Mouse (Mus musculus) mouse trophoblast stem cell (cell line): ENCODE measurements at regions not wholly inside any gene's neighbourhood (a gene's known extent, or its start where the extent isn't known, plus 50 kb on each side); places are given as distances from the start of the nearest gene placed in this dataset.

ENCODE experiments used
- in situ Hi-C, 2 experiments: fragments of 300-500 bp; cut with MseI, MboI; formaldehyde crosslinking; loops; 2 replicates in 1 of 2; 3 replicates in 1 of 2; pipeline ENCODE4 v1.15.1; 2025

DNA sequence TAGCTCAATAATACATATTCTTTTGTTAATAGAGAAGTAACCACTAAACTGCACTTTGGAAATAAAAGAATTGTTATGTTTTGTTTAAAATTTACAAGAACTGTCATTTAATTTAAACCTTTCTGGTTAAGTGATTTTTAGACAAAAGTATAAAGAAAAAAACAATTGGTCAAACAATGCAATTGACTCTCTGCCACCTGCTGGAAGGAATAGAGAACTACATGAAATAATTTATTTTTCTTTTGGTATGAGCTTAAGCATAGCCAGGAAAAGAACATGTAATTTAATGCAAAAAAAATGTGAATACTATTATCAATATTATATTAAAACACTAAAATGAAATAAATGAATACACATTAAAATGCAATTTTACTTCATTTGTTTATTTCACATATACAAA, 465.5 kb upstream of the Pcdh10 start:
- in situ Hi-C loops = loop anchor here in 1 of 2 experiments (25.0 kb wide), 1 partner anchor 400 kb away; no protein-coding TSS in a partner anchor

DNA sequence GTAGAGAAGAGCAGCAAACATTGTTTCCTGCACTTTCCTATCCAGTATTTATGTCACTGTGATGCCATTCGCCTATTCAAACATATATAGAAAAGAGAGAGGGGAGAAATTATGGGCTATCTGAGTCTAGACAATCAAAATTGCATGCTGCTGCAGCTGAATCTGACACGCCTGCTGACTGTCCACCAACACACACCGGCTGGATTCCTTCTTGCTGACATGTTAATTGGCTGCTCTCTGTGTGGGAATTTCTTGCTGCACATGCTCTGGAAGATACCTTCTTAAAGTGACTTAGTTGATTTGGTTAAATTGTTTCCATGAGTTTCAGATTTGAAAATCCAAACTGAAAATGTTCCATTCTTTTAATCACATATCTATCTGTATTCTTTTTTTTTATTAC, 463.9 kb upstream of the Pcdh10 start:
- in situ Hi-C loops = loop anchor here in 1 of 2 experiments (25.0 kb wide), 1 partner anchor 398 kb away; no protein-coding TSS in a partner anchor
